Mouse (Mus musculus): Measurements from ENCODE around the gene Ubox5. TPM values are rescaled to one million over a fixed set of nuclear protein-coding genes. Genes with fewer than 3 reads are reported as not detected.

Ubox5 gene
- polyA plus RNA-seq, 1 experiment, result 10.4 TPM

- no peak overlapping the region for H3K9ac ChIP-seq (ENCODE audit: low read depth, poor library complexity, severe bottlenecking)
- no peak overlapping the region for H3K27ac ChIP-seq (ENCODE audit: insufficient read depth, low read length)
- TF ChIP-seq EP300 (IDR thresholded peaks at IDR 0.05; ENCODE audit: insufficient read depth, low read depth, low read length) (no peak), CTCF (IDR thresholded peaks at IDR 0.05; ENCODE audit: low read depth, low read length) (no peak), POLR2A (IDR thresholded peaks at IDR 0.05; ENCODE audit: insufficient read depth, low read length) (no peak)
- H3K4me1 ChIP-seq (ENCODE audit: control insufficient read depth, insufficient read depth, low read length), result no peaks in the 10 kb centered on the region
- H3K9me3 ChIP-seq (replicated peaks; ENCODE audit: control insufficient read depth, insufficient read depth, low read length, poor library complexity, severe bottlenecking), result no peaks in the 10 kb centered on the region
- no peaks in the 10 kb centered on the region for H3K36me3 ChIP-seq (ENCODE audit: control insufficient read depth, insufficient read depth, low read length, poor library complexity, severe bottlenecking)
- no peaks in the 10 kb centered on the region for H3K27me3 ChIP-seq (ENCODE audit: control insufficient read depth, insufficient read depth, low read length, poor library complexity, severe bottlenecking)
- H3K4me3 ChIP-seq (ENCODE audit: low read depth, low read length), result no peak overlapping the region
Measured at GRCm38 (mm10) chr2:130645198-130645597, 15.4 kb upstream of the Ubox5 start.

DNA sequence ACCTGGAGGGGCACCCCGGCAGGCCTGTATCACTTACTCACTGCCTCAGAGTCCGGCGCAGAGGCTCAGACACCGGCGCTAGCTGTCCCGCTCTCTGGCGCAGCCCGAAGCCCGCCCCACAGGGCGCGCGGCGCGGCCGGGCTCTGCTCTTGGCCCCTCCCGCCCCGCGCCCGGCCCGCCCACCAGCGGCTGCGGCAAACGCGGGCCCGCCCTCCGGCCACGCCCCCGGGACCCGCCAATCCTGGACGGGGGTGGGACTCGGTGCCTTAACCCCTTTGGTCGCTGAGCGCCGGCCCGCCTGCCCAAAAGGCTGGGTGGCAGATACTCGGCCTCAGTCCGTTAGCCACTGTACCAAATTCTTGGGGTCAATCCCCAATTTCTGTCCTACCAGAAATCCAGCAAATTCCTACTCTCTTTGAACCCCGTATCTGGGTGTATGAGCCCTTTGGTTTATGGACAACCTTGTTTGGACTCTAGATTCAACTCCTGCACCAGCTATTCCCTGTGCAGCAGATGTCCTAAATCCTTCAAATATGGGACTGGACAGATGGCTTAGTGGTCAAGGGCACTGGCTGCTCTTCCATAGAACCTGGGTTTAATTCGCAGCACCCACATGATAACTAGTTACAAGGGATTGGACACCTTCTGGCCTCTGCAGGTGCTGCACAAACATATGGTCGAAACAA is 13.0 kb upstream of the Ubox5 start, which contains the start of gene Lzts3:
Gene Lzts3 (minus strand): TSS at position 120 of the 686 bp plus-strand sequence.
- H3K27me3 ChIP-seq (ENCODE audit: control insufficient read depth, insufficient read depth, low read length, poor library complexity, severe bottlenecking), result no peaks in the 10 kb centered on the region
- H3K27ac ChIP-seq (ENCODE audit: insufficient read depth, low read length), result no peak within 1 kb of the TSS
- peak within 1 kb of the TSS; percentile 65 for H3K9ac ChIP-seq (ENCODE audit: low read depth, poor library complexity, severe bottlenecking)
- H3K36me3 ChIP-seq (ENCODE audit: control insufficient read depth, insufficient read depth, low read length, poor library complexity, severe bottlenecking), result no peaks in the 10 kb centered on the region
- H3K4me3 ChIP-seq (ENCODE audit: low read depth, low read length), result peak within 1 kb of the TSS; percentile 86
- H3K9me3 ChIP-seq (replicated peaks; ENCODE audit: control insufficient read depth, insufficient read depth, low read length, poor library complexity, severe bottlenecking), result no peaks in the 10 kb centered on the region
- H3K4me1 ChIP-seq (ENCODE audit: control insufficient read depth, insufficient read depth, low read length), result no peaks in the 10 kb centered on the region
- TF ChIP-seq EP300 (IDR thresholded peaks at IDR 0.05; ENCODE audit: insufficient read depth, low read depth, low read length) (no peak), POLR2A (IDR thresholded peaks at IDR 0.05; ENCODE audit: insufficient read depth, low read length) (no peak), CTCF (IDR thresholded peaks at IDR 0.05; ENCODE audit: low read depth, low read length) (no peak)

- H3K27me3 ChIP-seq (ENCODE audit: control insufficient read depth, insufficient read depth, low read length, poor library complexity, severe bottlenecking), result no peaks in the 10 kb centered on the region
- TF ChIP-seq EP300 (IDR thresholded peaks at IDR 0.05; ENCODE audit: insufficient read depth, low read depth, low read length), result no peak
- no peak for TF ChIP-seq POLR2A (IDR thresholded peaks at IDR 0.05; ENCODE audit: insufficient read depth, low read length)
- TF ChIP-seq CTCF (IDR thresholded peaks at IDR 0.05; ENCODE audit: low read depth, low read length), result no peak
- peak overlapping the region; percentile 65 for H3K9ac ChIP-seq (ENCODE audit: low read depth, poor library complexity, severe bottlenecking)
- H3K36me3 ChIP-seq (ENCODE audit: control insufficient read depth, insufficient read depth, low read length, poor library complexity, severe bottlenecking), result no peaks in the 10 kb centered on the region
- H3K4me1 ChIP-seq (ENCODE audit: control insufficient read depth, insufficient read depth, low read length), result no peaks in the 10 kb centered on the region
- H3K27ac ChIP-seq (ENCODE audit: insufficient read depth, low read length), result no peak overlapping the region
- no peaks in the 10 kb centered on the region for H3K9me3 ChIP-seq (replicated peaks; ENCODE audit: control insufficient read depth, insufficient read depth, low read length, poor library complexity, severe bottlenecking)
- H3K4me3 ChIP-seq (ENCODE audit: low read depth, low read length), result peak overlapping the region; percentile 86
Measured at GRCm38 (mm10) chr2:130642197-130642660, 12.4 kb upstream of the Ubox5 start.

GRCm38 (mm10) chr2:130641351-130642025 is 11.7 kb upstream of the Ubox5 start:
- no peaks in the 10 kb centered on the region for H3K4me1 ChIP-seq (ENCODE audit: control insufficient read depth, insufficient read depth, low read length)
- H3K4me3 ChIP-seq (ENCODE audit: low read depth, low read length), result no peak overlapping the region
- H3K36me3 ChIP-seq (ENCODE audit: control insufficient read depth, insufficient read depth, low read length, poor library complexity, severe bottlenecking), result no peaks in the 10 kb centered on the region
- H3K9me3 ChIP-seq (replicated peaks; ENCODE audit: control insufficient read depth, insufficient read depth, low read length, poor library complexity, severe bottlenecking), result no peaks in the 10 kb centered on the region
- 0 out of 2 replicates have a peak overlapping the region, but pooled peaks have one; percentile 65 for H3K9ac ChIP-seq (ENCODE audit: low read depth, poor library complexity, severe bottlenecking)
- no peaks in the 10 kb centered on the region for H3K27me3 ChIP-seq (ENCODE audit: control insufficient read depth, insufficient read depth, low read length, poor library complexity, severe bottlenecking)
- no peak overlapping the region for H3K27ac ChIP-seq (ENCODE audit: insufficient read depth, low read length)
- TF ChIP-seq CTCF (IDR thresholded peaks at IDR 0.05; ENCODE audit: low read depth, low read length) (no peak), EP300 (IDR thresholded peaks at IDR 0.05; ENCODE audit: insufficient read depth, low read depth, low read length) (no peak), POLR2A (IDR thresholded peaks at IDR 0.05; ENCODE audit: insufficient read depth, low read length) (no peak)

DNA sequence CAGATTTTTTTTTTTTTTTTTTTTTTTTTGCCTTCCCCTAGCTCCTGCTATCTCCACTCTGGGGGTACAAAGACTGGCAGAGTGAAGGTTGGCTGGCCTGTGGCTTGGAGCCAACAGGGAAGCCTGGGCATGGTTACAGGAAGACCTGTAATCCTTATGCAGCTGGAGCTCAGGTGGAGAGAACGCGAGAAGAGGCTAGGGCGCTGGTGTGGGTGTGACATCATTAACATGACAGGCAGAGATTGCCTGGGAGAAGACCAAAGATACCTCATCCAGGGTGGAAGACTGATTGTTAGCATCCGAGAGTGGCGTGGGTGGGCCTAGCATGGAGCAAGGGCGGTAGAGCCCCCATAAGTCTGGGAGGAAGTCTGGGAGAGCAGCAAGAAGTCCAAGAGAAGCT is 9.4 kb upstream of the Ubox5 start:
- Histone ChIP-seq H3K4me3 (ENCODE audit: low read depth, low read length) (no peak overlapping the region), H3K9me3 (replicated peaks; ENCODE audit: control insufficient read depth, insufficient read depth, low read length, poor library complexity, severe bottlenecking) (no peaks in the 10 kb centered on the region), H3K4me1 (ENCODE audit: control insufficient read depth, insufficient read depth, low read length) (no peaks in the 10 kb centered on the region), H3K27ac (ENCODE audit: insufficient read depth, low read length) (no peak overlapping the region), H3K27me3 (ENCODE audit: control insufficient read depth, insufficient read depth, low read length, poor library complexity, severe bottlenecking) (no peaks in the 10 kb centered on the region), H3K36me3 (ENCODE audit: control insufficient read depth, insufficient read depth, low read length, poor library complexity, severe bottlenecking) (no peaks in the 10 kb centered on the region), H3K9ac (ENCODE audit: low read depth, poor library complexity, severe bottlenecking) (no peak overlapping the region)
- TF ChIP-seq POLR2A (IDR thresholded peaks at IDR 0.05; ENCODE audit: insufficient read depth, low read length) (no peak), CTCF (IDR thresholded peaks at IDR 0.05; ENCODE audit: low read depth, low read length) (no peak), EP300 (IDR thresholded peaks at IDR 0.05; ENCODE audit: insufficient read depth, low read depth, low read length) (no peak)

Measured in ES-Bruce4 (cell line).